Mouse (Mus musculus): ENCODE results near the gene Gm11492.

Gm11492 gene

GRCm38 (mm10) chr11:87578963-87579601 lies 12.6 kb downstream of the Gm11492 start:
- peak; percentile 51 for DNase-seq (ENCODE audit: low read depth)

DNA sequence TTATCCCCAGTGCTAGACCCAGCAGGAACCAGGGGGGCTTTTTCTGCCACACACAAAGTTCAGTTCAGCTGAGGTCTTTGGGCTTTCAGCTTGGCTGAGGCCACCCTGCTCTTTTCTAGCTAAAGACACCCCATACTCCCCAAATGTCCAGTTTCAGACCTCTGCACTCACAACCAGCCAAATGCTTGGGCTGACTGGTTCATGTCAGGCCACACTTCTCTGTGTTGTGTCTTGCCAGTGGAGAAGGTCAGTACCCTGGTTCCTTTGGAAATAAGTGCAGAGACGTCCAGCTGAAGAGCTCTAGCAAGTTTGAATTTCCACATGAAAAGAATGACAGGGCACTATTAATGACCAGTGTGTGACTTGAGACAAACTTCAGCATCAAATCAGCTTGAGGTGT lies 13.3 kb downstream of the Gm11492 start:
- DNase-seq (ENCODE audit: low read depth), result no peak

DNA sequence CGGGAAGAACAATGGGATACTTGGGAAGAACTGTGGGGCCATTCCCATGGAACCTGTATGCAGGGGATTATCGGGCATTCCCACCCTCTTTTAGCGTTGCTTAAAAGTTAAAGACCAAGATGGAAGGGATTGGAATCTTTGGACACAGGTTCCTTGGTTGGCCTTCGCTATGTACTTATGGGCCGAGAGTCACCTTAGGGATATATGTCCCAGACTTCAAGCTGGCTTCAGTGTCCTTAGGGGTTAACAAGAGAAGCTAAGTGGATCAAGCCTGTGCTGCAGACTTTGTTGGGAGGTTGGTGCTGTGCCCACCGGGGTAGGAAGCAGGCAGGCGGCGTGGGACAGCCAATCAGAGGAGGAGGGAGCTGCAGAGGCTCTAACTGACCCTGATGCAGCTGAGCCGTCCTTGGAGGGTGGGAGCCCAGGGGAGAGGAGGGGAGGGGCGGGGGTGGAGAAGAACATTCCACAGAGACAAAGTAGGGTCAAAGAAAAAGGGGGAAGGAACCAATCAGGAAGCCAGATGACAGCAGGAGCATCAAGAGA lies 14.2 kb downstream of the Gm11492 start:
- DNase-seq (ENCODE audit: low read depth), result no peak

- DNase-seq (ENCODE audit: low read depth), result no peak
Measured at GRCm38 (mm10) chr11:87581161-87581865, 14.9 kb downstream of the Gm11492 start.

- no peak for DNase-seq (ENCODE audit: low read depth)
Measured at GRCm38 (mm10) chr11:87581933-87582710, 15.7 kb downstream of the Gm11492 start.

DNA sequence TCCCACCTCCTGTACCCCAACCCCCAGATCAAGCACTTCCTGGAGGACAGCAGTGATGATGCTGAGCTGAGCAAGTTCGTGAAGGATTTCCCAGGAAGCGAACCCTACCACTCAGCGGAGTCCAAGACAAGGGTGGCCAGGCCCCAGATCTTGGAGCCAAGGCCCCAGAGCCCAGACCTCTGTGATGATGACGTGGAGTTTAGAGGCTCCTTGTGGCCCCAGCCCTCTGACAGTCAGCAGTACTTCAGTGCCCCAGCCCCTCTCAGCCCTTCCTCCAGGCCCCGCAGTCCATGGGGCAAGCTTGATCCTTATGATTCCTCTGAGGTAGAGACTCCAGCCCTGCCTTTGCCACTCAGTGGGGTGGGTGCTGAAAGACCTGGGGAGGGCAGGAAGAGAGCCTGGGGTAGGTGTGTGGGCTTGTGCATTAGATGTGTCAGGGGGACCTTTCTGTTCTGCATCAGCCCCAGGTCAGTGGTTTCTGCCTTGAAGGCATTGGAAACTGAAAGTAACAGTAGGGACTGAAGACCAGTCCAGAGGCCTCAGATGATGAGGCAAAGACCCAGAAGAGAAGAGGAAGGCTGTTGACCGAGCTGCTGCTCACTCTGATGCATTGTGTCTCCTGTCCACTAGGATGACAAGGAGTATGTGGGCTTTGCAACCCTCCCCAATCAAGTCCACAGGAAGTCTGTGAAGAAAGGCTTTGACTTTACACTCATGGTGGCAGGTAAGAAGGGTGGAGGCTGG lies 17.0 kb downstream of the Gm11492 start:
- DNase-seq (ENCODE audit: low read depth), result no peak

DNA sequence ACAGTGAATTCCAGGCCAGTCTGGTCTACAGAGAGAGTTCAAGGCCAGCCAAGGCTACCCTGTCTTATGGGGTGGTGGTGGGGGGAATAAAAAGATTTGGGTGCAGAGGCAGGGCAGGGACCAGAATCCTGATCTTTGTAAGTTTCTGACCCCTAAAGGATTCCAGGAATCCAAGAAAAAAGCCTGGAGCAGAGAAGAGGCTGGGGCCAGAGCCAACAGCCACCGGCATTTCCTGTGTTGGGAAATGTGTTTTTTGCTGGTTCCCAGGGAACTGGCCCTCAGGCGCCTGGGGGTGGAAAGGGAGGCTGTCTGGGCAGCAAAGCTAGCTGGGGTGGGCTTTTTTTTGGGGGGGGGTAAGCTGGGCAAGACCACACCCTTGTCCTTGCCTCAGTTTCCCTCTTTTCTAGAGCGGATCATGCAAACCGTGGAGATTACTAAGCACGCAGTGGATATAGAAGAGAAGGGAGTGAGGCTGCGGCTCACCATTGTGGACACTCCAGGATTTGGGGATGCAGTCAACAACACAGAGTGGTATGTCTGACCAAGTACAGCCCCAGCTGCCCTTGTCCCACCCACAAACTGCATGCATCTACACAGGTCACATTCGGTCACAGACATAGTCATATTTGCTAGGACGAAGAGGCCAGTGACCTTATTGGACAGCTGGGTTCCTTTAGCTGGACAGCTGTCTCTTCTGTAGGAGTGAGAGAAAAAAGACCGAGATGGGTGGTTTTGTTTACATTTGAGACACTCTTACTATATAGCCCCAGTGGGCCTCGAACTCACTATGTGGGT lies 18.5 kb downstream of the Gm11492 start:
- DNase-seq (ENCODE audit: low read depth), result no peak

DNA sequence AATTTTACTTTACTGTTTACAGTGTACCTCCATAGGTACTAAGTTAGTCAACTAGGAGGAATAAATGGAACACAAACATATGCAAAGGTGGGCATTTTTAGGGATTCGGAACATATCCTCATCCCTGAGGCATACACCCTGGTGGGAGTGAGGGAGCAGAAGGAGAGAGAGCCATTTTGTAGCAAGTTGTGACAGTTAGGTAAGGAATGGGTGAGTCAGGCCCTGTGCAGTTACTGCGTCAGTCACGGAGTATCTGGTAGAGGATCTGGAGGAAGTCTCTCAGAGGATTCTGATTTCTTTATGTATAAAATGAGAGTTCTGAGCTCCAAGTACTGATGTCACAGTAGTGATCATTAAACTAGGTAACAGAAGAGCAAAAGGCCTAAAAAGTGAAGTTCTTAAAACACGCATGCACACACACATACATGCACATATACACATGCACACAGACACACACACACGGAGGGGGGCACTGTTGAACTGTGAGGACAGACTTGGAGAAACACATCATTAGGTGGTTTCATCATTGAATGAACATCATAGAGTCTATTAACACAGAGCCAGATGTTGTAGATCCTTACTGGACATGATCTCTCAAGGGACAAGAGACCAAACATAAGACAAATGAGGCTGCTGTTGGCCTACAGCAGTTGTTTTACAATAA lies 20.9 kb downstream of the Gm11492 start:
- no peak for DNase-seq (ENCODE audit: low read depth)

DNA sequence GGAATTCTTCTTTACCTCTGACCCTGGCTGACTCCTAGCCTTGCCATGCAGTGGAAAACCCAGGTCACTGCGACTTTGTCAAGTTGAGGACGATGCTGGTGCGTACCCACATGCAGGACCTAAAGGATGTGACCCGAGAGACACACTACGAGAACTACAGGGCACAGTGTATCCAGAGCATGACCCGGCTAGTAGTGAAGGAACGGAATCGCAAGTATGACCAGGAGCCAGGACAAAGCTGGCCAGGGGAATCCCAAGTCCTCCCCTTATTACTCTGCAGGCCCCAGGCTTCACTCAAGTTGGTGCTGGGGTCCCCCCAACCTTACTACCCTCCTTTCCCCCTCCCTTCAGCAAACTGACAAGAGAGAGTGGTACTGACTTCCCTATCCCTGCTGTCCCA lies 23.2 kb downstream of the Gm11492 start:
- no peak for DNase-seq (ENCODE audit: low read depth)

- DNase-seq (ENCODE audit: low read depth), result peak; percentile 58
Measured at GRCm38 (mm10) chr11:87590841-87591525, 24.5 kb downstream of the Gm11492 start.

DNA sequence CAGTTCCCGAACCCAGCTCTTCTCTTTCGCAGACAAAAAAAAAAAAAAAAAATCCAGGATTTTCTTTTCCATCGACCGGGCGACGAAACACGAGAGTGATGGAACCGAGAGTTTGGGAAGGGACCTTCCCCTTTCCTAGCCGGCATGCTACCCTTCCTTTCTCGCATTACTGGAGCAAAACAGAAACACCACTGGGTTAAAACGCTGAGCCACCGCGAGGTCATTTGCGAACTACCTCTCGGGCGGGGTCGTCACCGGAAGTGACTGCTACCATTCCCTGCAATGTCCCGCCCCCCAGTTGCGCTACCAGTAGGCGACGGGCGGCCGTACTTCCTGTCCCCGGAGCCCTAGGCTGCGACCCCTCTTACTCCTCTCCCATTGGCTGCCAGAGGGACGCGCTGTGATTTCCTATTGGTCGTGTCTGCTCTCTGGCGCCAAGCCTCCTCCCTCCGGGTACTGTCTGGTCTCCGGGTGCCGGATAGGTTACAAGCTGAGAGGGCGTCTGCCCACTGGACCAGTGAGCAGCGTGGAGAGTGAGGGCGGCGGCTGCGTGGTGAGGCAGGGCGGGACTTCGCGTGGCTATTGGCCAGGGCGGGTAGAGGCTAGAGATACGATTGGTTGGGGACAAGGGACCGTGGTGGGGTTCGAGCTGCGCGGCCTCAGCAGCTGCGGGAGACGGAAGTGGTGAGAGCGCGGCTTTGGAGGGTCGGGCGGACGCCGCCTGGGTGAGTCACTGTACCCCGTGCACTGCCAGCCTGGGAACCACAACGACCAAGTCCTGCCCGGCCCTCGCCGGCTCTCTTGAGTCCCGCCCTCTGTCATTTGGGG lies 25.3 kb downstream of the Gm11492 start, which contains the start of gene Mtmr4:
Mtmr4 (plus strand) TSS at position 637 of the 828 bp plus-strand sequence.
- peak; percentile 99 for DNase-seq (ENCODE audit: low read depth)

DNA sequence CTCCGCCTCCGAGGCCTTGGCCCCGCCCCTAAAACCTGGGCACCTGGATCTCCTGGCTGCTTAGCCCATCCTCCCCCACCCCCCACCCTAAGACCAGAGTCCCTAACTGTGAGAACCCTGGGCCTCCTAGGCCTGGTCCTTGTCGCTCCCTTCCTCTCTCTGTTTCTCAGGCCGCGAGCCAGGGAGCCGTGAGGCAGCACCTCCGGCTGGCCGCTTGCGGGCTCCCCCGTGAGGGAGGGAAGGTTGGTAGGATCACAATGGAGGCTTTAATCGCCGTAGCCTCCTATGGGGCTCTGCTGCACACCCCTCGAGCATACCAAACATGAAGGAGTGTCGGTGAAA lies 25.9 kb downstream of the Gm11492 start:
- DNase-seq (ENCODE audit: low read depth), result no peak

DNA sequence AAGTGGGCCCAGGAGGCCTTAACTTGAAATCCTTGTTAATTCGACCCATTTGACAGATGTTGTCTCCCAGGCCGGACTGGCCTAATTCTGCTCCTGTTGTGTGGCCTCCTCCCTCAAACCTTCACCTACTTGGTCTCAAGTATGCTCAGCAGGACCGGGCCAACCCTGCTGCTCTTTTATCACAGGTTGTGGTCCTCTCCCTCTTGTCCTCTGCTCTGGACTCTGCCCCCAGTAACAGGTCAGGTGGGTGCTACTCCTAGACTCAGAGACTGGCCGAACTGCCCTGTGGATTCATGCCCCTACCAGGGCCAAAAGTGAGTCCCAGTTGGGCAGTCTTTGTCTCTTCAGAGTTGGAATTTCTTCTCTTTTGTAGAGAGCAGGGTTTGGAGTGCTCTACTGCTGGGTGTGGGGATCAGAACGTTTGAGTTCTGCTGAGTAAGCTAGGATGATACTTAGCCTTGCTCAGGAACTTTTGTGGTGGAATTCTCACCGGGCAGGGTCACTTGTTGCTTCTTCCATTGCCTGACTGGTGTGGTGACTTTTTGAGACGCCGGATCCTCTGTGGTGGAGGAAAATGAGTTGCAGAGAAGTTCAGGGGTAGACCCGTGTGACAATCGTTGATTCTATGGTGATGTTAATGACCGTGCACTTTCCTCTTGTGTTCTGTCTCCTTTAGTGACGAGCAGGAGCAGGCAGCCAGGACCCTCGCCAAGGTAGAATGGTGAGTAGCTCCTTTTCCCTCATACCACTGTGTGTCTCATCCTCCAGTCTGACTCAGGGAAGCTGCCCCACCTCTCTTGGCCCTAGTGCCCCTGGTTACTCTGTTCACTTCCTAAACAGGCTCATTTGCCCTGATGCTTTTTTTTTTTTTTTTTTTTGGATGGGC lies 26.5 kb downstream of the Gm11492 start:
- DNase-seq (ENCODE audit: low read depth), result peak; percentile 21

- peak; percentile 71 for DNase-seq (ENCODE audit: low read depth)
Measured at GRCm38 (mm10) chr11:87595327-87595841, 28.9 kb downstream of the Gm11492 start.

- DNase-seq (ENCODE audit: low read depth), result no peak
Measured at GRCm38 (mm10) chr11:87595976-87596375, 29.5 kb downstream of the Gm11492 start.

GRCm38 (mm10) chr11:87596492-87596891 lies 30.0 kb downstream of the Gm11492 start:
- no peak for DNase-seq (ENCODE audit: low read depth)

- DNase-seq (ENCODE audit: low read depth), result no peak
Measured at GRCm38 (mm10) chr11:87597061-87597460, 30.6 kb downstream of the Gm11492 start.
